Mouse (Mus musculus) megakaryocyte, embryonic 14.5 days (primary cell): ENCODE measurements at regions not wholly inside any gene's neighbourhood (a gene's known extent, or its start where the extent isn't known, plus 50 kb on each side); places are given as distances from the start of the nearest gene placed in this dataset.

Experiments
- H3K27me3 ChIP-seq: replicated peaks from 2 replicates; pipeline ENCODE3; 2012; ENCODE audit warnings: inconsistent platforms
- H3K36me3 ChIP-seq: replicated peaks from 2 replicates; pipeline ENCODE3; 2012; ENCODE audit warnings: low read length, inconsistent platforms, mixed read lengths
- H3K4me1 ChIP-seq: 2 replicates; pipeline ENCODE4 v1.6.1; 2012; ENCODE audit warnings: inconsistent platforms
- H3K4me3 ChIP-seq: replicated peaks from 2 replicates; pipeline ENCODE3; 2012; ENCODE audit warnings: moderate library complexity, mild to moderate bottlenecking, inconsistent platforms
- H3K9me3 ChIP-seq: 2 replicates; pipeline ENCODE4 v1.6.1; 2012; ENCODE audit warnings: inconsistent platforms
- FLI1 ChIP-seq: IDR thresholded peaks from 2 replicates; pipeline ENCODE4 v1.6.1; 2012; ENCODE audit warnings: low read length, inconsistent platforms, mixed read lengths
- GATA1 ChIP-seq: IDR thresholded peaks from 3 replicates; pipeline ENCODE4 v1.6.1; 2012; ENCODE audit warnings: mixed read lengths, low read length, inconsistent platforms, borderline replicate concordance

- Histone ChIP-seq H3K27me3 (peaks cover 5% of the 10 kb centered on the region), H3K4me3 (no peak overlapping the region), H3K9me3 (no peaks in the 10 kb centered on the region), H3K4me1 (peaks cover 21% of the 10 kb centered on the region), H3K36me3 (no peaks in the 10 kb centered on the region)
- no peak for TF ChIP-seq FLI1
- TF ChIP-seq GATA1, result no peak
These were observed 61.2 kb upstream of the Zc3h12c start for GRCm38 (mm10) chr9:52229589-52229988.

GRCm38 (mm10) chr9:52225646-52226045, 57.3 kb upstream of the Zc3h12c start:
- TF ChIP-seq GATA1 (no peak), FLI1 (no peak)
- Histone ChIP-seq H3K4me3 (no peak overlapping the region), H3K4me1 (peaks cover 19% of the 10 kb centered on the region), H3K9me3 (no peaks in the 10 kb centered on the region), H3K27me3 (peaks cover 19% of the 10 kb centered on the region), H3K36me3 (no peaks in the 10 kb centered on the region)

DNA sequence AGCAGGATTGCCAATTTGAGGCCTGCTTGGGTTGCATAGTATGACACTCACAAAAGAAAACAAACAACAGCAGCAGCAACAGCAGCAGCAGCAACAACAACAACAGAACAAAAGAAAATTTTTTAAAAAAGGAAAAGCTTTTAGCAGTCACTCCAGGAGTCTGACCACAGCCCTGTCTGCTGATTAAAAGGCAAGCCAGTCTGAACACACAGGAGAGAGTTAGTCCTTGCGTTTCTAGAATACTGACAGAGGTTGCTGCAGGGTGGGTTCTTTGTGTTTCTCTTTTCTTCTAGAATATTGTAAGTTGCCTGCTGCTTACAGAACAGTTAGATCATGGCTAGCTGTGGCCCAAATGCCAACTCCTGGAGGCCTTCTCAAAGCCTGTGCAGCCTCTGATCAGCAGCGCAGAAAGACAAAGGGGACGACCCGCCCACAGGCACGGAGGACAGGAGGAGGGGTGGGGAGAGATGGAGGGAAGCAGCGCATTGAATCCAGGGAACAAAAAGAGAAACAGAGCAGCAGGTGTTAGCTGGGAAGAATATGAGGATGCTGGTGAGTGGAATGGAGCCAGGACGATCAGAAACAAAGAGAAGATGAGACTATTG, 55.2 kb upstream of the Zc3h12c start:
- peaks cover 19% of the 10 kb centered on the region for H3K27me3 ChIP-seq
- no peaks in the 10 kb centered on the region for H3K9me3 ChIP-seq
- no peak overlapping the region for H3K4me3 ChIP-seq
- peaks cover 19% of the 10 kb centered on the region for H3K4me1 ChIP-seq
- TF ChIP-seq GATA1 (no peak), FLI1 (no peak)
- no peaks in the 10 kb centered on the region for H3K36me3 ChIP-seq
